Mouse (Mus musculus) B cell, adult 2 months (primary cell): ENCODE results near the gene Cdc42bpa.
A peak's percentile ranks its signal among the peaks of the same experiment; 100 is the strongest.

Source experiments
- DNase-seq, 2 experiments: peaks; one replicate each; pipeline ENCODE4 v3.0.0; 2022

Cdc42bpa gene

GRCm38 (mm10) chr1:180194048-180194447 is 233.8 kb downstream of the Cdc42bpa start:
- DNase-seq: no peak

GRCm38 (mm10) chr1:180194781-180195471 is 234.7 kb downstream of the Cdc42bpa start:
- peak; percentile 67 to 70 for DNase-seq

GRCm38 (mm10) chr1:180195703-180196381 is 235.6 kb downstream of the Cdc42bpa start:
- peak; percentile 98 to 99 for DNase-seq

- no peak for DNase-seq
Measured at GRCm38 (mm10) chr1:180196508-180196907, 236.2 kb downstream of the Cdc42bpa start.

GRCm38 (mm10) chr1:180197956-180198355 is 237.7 kb downstream of the Cdc42bpa start:
- peak; percentile 50 to 54 for DNase-seq

- peak; percentile 80 to 84 for DNase-seq
Measured at GRCm38 (mm10) chr1:180198959-180199714, 238.9 kb downstream of the Cdc42bpa start, which contains the start of gene Coq8a. Gene Coq8a (minus strand): TSS chr1:180199602.

- DNase-seq: no peak
Measured at GRCm38 (mm10) chr1:180199715-180200050, 239.4 kb downstream of the Cdc42bpa start.

- DNase-seq: no peak
Measured at GRCm38 (mm10) chr1:180200722-180201121, 240.4 kb downstream of the Cdc42bpa start.

- DNase-seq: no peak
Measured at GRCm38 (mm10) chr1:180208370-180208769, 248.1 kb downstream of the Cdc42bpa start.

- DNase-seq: no peak
Measured at GRCm38 (mm10) chr1:180210031-180210432, 249.8 kb downstream of the Cdc42bpa start.

- DNase-seq: no peak
Measured at GRCm38 (mm10) chr1:180210781-180211271, 250.6 kb downstream of the Cdc42bpa start.

GRCm38 (mm10) chr1:180212911-180213310 is 252.6 kb downstream of the Cdc42bpa start:
- no peak for DNase-seq

- peak; percentile 85 to 87 for DNase-seq
Measured at GRCm38 (mm10) chr1:180215044-180215443, 254.8 kb downstream of the Cdc42bpa start.
